Mouse (Mus musculus): ENCODE results near the gene Mgat4a.

Mgat4a gene

GRCm38 (mm10) chr1:37540810-37541658 is at the start of gene Mgat4a:
Gene Mgat4a, minus strand, starts transcription at chr1:37541016.
- DNase-seq (ENCODE audit: low spot score) = peak; percentile 80

DNA sequence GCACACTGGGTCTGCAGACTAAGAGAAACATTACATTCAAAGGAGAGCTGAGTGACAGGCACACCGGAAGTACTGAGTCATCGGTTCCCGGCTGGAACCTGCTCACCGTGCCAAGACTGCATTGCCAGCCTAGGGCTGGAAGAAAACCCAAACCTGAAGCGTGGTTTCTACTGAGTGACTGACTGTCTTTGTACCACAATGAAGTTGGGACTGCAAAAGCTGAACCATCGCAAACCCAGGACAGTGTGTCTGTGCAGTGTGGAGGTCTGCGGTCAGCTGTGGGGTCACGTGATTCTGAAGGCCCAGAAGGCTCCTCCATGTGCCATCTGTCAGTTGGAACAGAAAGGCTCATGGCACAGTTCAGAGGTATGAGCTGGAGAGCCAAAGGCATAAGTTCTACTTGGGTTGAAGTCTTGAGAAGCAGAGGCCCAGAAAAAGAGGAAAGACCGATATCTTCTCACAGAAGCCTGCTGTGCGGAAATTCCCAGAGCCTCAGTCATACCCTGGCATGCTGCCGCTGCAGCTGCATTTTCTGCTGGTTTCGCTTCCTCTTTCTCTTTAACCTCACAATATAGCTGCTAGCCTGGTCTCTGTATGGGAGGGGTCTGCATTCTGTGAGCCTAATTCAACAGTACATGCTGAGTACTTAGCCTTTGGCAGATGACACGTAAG is 45.1 kb upstream of the Mgat4a start:
- no peak for DNase-seq (ENCODE audit: low spot score)

GRCm38 (mm10) chr1:37583795-37584464 is 43.1 kb upstream of the Mgat4a start:
- DNase-seq (ENCODE audit: low spot score) = no peak

GRCm38 (mm10) chr1:37583167-37583566 is 42.4 kb upstream of the Mgat4a start:
- no peak for DNase-seq (ENCODE audit: low spot score)

DNA sequence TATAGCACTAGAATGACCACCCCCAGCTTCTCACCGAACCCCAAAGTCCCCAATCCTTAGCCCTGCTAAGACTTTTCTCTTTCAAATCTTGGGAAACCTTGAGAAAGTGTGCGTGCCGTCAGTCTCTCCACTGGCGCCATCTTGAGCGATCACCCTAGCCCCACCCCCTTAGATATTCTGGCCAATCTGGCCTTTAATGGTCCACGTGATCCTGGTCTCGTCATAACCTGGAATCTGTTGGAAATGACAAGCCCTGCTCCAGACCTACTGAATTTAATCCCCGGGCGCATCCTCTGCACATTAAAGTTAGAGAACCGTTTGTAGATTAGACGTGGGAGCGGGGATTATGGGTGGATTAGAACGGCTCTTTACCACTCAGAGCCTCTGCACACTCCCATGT is 38.9 kb upstream of the Mgat4a start:
- no peak for DNase-seq (ENCODE audit: low spot score)

DNA sequence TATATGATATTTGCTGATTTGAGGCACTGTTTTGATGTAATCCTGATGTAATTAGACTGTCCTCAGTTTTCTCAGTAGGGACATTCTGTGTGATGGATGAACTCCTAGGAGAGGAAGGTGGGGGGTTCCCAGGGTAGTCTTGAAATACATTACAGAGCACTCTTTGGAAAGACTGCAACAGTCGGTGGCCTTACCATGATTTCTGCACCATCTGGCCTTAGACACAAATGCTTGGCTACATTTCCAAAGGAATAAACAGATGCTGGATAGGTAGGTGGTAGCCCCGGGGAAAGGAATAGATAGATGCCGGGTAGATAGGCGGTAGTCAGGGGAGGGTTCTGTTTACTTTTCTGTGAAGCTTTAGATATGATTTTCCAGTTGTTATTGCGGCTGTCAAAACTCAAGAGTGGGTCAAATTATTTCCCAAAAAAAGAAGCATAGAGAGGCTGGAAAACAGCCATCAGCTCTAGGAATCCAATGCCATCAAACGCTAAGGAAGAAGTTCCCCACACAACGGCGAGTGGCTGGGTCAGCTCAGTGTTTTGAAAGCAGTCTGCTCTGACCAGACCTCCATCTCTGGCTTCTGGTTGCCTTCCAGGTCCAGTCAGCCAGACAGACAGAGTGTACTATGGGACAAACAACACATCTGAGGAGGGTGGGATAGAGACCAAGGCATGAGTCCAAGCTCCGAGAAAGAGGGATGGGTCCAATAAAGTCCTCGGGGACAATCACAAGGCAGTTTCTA is 31.9 kb upstream of the Mgat4a start:
- no peak for DNase-seq (ENCODE audit: low spot score)

DNA sequence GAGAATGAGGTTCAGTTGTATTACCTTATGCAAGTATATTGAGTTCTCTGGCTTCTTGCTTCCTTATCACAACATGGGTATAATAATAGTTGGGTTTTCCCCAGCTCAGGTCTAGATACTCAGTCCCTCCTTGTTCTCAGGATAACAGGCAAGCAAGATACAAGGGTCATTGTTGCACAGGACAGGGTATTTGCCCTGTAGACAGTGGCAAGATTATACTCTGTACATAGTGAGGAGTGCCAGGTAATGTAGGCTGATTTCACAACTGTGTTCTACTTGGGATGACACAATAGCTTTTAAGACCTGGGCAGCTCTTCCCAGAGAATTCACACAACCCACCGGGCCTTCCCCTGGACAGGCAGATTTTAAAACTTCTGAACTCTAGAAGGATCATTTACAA is 27.6 kb upstream of the Mgat4a start:
- DNase-seq (ENCODE audit: low spot score) = no peak

GRCm38 (mm10) chr1:37566754-37567153 is 25.9 kb upstream of the Mgat4a start:
- no peak for DNase-seq (ENCODE audit: low spot score)

GRCm38 (mm10) chr1:37566344-37566743 is 25.5 kb upstream of the Mgat4a start:
- DNase-seq (ENCODE audit: low spot score) = no peak

- DNase-seq (ENCODE audit: low spot score) = no peak
Measured at GRCm38 (mm10) chr1:37565396-37565795, 24.6 kb upstream of the Mgat4a start.

DNA sequence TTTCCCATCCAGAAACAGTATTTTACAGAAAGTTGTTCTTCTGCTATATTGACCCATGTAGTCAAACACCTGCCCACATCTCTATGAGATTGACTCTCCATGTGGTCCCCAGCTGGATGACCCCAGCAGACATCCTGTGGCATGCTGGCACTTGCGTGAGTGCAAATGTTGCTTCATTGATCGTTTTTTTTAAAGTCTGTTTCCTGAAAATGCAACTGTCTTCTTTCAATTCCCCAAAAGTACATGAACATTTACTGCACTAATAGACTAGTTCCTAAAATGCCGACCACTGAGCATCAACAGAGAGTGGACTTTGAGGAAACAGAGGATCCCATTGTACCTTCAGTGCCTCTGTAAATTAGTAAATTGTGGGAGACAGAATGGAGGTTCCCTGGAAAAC is 21.1 kb upstream of the Mgat4a start:
- no peak for DNase-seq (ENCODE audit: low spot score)

- DNase-seq (ENCODE audit: low spot score) = no peak
Measured at GRCm38 (mm10) chr1:37560356-37560755, 19.5 kb upstream of the Mgat4a start.

- no peak for DNase-seq (ENCODE audit: low spot score)
Measured at GRCm38 (mm10) chr1:37551986-37552385, 11.2 kb upstream of the Mgat4a start.

GRCm38 (mm10) chr1:37549501-37549900 is 8.7 kb upstream of the Mgat4a start:
- DNase-seq (ENCODE audit: low spot score) = no peak

DNA sequence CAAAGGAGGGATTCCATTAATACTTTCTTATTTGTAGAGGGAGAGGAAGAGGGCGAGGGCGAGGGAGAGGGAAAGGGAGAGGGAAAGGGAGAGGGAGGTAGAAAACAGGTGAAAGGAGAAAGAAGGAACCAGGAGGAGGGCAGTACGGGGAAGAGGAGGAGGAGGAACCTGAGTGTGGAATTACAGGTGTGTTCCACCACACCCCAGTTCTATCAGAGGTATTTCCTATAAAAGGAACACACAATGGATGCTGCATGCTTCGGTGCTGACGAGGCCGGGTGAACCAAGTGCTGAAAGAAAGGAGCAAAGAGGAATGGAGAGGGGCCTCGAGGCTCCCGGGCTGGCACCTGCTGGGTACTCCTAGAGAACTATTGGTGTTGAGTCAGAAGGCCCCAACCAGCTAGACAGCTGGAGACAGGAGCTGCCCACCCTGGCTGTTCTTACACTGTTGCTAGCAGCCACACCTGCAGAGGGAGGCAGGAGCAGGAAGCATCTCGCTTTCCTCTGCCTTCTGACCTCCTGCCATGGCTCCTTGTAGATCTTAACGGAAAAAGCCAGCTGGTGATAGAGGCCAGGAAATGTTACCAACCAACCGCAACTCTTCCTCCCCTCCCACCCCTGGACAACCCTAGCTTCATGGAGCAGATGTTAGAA is 5.7 kb upstream of the Mgat4a start:
- DNase-seq (ENCODE audit: low spot score) = no peak

DNA sequence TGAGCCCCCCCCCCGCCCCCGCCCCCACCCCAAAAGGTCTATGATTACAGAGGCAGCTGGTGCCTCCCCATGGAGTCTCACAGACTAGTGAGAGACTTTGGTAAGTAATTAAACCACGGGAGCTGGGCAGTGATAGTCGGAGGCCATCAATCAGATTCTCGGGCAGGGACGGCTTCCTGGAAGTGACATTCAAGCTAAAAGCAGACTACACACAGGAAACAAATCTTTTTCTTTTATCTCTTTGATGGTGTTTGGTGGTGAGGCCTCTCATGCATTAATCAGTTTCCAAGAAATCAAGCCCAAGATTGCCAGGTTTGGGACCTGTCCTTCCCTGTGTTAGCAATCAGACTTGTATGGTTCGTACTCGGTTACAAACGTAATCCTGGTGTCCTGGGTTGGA is 3.4 kb upstream of the Mgat4a start:
- no peak for DNase-seq (ENCODE audit: low spot score)

DNA sequence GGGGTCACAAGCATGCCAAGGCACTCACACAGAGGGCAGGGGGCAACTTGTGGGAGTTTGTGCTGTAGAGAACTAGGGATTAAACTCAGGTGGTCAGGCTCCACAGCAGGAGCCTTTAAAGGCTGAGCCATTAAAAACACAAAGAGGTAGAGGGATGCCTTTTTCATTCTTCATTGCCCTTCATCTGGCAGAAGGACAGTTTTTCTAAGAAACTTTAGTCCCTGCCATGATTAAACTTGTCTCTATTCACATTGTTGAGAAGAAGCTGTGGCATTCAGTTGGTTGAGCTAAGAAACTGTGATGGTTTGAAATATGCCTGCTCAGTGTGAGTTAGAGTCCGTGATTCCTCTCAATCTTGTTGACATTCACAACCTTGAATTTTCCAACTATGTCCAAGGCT is 2.2 kb upstream of the Mgat4a start:
- DNase-seq (ENCODE audit: low spot score) = no peak

DNA sequence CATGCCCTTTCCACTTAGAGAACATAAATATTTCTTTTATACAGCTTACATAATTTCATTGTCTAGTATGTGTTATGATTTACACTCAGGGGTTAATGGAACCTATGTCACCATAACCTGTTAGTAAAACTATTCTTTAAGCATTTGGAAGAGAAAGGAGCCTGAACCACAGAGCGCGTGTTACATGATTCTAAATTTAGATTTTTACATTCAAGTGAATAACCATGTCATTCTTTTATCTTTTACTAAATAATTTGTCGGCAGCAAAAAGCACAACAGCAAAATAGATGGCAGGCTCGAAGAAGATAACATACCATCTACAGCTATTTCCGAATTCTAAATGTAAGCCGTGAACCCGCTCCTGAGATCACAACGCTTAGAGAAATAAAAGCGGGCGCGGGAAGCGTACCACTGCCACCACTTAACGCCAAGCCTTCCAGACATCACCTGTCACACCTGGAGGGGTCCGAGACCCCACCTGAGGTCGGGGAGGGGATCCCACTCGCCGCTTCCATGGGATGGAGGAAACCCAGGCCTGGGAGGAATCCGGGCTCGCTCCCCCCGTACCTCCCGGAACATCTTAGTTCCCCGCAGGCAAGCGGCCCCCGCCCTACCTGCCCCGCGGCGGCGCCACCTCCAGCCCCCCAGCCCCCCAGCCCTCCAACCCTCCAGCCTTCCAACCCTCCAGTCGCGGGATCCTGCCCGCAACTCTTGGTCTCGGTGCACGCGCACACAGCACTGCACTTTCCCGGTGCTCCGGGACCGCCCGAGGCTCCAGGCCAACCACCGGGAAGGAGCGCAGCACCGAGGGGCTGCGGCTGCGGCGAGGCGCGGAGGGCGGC is 627 bp downstream of the Mgat4a start:
- no peak for DNase-seq (ENCODE audit: low spot score)

GRCm38 (mm10) chr1:37534532-37535108 is 6.2 kb downstream of the Mgat4a start:
- no peak for DNase-seq (ENCODE audit: low spot score)

GRCm38 (mm10) chr1:37533181-37533580 is 7.6 kb downstream of the Mgat4a start:
- no peak for DNase-seq (ENCODE audit: low spot score)

GRCm38 (mm10) chr1:37532533-37532840 is 8.3 kb downstream of the Mgat4a start:
- DNase-seq (ENCODE audit: low spot score) = no peak

Measured in c-Kit-positive CD71-positive TER-119-positive erythroid progenitor cells, embryonic 14.5 days (primary cell).